In the genomic region with DNA sequence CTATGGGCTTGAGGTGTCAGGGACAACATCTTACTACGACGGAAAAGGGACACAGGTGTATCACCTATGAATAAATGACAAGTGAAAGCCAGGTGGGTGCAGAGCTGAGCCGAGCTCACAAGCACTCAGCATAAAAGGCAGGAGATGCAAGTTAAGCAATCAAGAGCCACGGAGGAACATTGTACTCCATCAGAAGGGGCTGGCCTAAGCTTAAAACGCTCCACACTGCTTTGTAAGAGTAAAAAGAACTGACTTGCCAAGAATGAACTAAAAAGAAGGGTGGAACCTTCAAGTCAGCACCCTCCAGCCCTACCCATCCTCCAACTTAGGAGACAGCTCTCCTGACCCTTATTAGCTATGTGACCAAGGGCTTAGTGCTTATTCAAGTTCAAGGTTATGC, we compare ENCODE assay signal across 8 mouse cellular contexts. TPM values are rescaled to one million over a fixed set of nuclear protein-coding genes. Genes with fewer than 3 reads are reported as not detected.
DNase-seq lines count a peak whose midpoint lies in the region; ATAC-seq lines count a peak whose summit lies in the region.

No protein-coding gene starts in this region.

- H3K4me3 ChIP-seq in heart, embryonic 14.5 days (ENCODE audit: control insufficient read depth in 1 of 2, insufficient read depth in 1 of 2, low read depth in 1 of 2, low read length in 2 of 2): peak overlapping the region in 1 of 2 experiments; percentile 6; a peak in 1 of 4 replicates
- no peak overlapping the region for H3K4me3 ChIP-seq in embryonic facial prominence, embryonic 11.5 days (ENCODE audit: low read depth, low read length)
- H3K4me3 ChIP-seq in hindbrain, embryonic 16.5 days (ENCODE audit: low read length): no peak overlapping the region
- no peak overlapping the region for H3K4me3 ChIP-seq in midbrain, embryonic 15.5 days

- peaks cover 67% of the 10 kb centered on the region for H3K36me3 ChIP-seq in heart, embryonic 14.5 days (ENCODE audit: control insufficient read depth, insufficient read depth, low read length)
- H3K36me3 ChIP-seq in embryonic facial prominence, embryonic 11.5 days (replicated peaks; ENCODE audit: control insufficient read depth, insufficient read depth, low read depth, low read length): no peaks in the 10 kb centered on the region
- no peaks in the 10 kb centered on the region for H3K36me3 ChIP-seq in hindbrain, embryonic 16.5 days (ENCODE audit: control insufficient read depth, insufficient read depth, low read length)
- no peaks in the 10 kb centered on the region for H3K36me3 ChIP-seq in midbrain, embryonic 15.5 days (replicated peaks)

- no peaks in the 10 kb centered on the region for H3K9me3 ChIP-seq in heart, embryonic 14.5 days (ENCODE audit: control insufficient read depth, low read length)
- no peaks in the 10 kb centered on the region for H3K9me3 ChIP-seq in embryonic facial prominence, embryonic 11.5 days (replicated peaks; ENCODE audit: control insufficient read depth, low read length)
- no peaks in the 10 kb centered on the region for H3K9me3 ChIP-seq in hindbrain, embryonic 16.5 days (ENCODE audit: control insufficient read depth, low read length)
- H3K9me3 ChIP-seq in midbrain, embryonic 15.5 days: no peaks in the 10 kb centered on the region

- 0 out of 2 replicates have a peak, but pooled peaks have one; percentile 12 for ATAC-seq in heart, embryonic 14.5 days (ENCODE audit: insufficient number of reproducible peaks, insufficient read depth, low FRiP score, low read depth)
- ATAC-seq in embryonic facial prominence, embryonic 11.5 days (replicated peaks; ENCODE audit: insufficient number of reproducible peaks, low FRiP score, low TSS enrichment, low read depth): no peak
- no peak for ATAC-seq in hindbrain, embryonic 16.5 days
- no peak; the same call in 1 of the 2 replicates for ATAC-seq in midbrain, embryonic 15.5 days (replicated peaks)

- peak overlapping the region; percentile 59 for H3K9ac ChIP-seq in heart, embryonic 14.5 days (ENCODE audit: low read length)
- H3K9ac ChIP-seq in embryonic facial prominence, embryonic 11.5 days (replicated peaks; ENCODE audit: low read length): no peak overlapping the region
- H3K9ac ChIP-seq in hindbrain, embryonic 16.5 days (ENCODE audit: low read depth, low read length): no peak overlapping the region
- no peak overlapping the region for H3K9ac ChIP-seq in midbrain, embryonic 15.5 days

- 40% methylated on average over 5 of the region's 5 CpGs for WGBS in heart, embryonic 14.5 days
- 76% methylated on average over 5 of the region's 5 CpGs for WGBS in embryonic facial prominence, embryonic 11.5 days
- WGBS in hindbrain, embryonic 16.5 days: 51% methylated on average over 5 of the region's 5 CpGs
- whole genome bisulfite sequencing in midbrain, embryonic 15.5 days: 59% methylated on average over 5 of the region's 5 CpGs

- H3K27me3 ChIP-seq in heart, embryonic 14.5 days (ENCODE audit: control insufficient read depth, insufficient read depth, low read length): no peaks in the 10 kb centered on the region
- H3K27me3 ChIP-seq in embryonic facial prominence, embryonic 11.5 days (ENCODE audit: control insufficient read depth, insufficient read depth, low read length): no peaks in the 10 kb centered on the region
- no peaks in the 10 kb centered on the region for H3K27me3 ChIP-seq in hindbrain, embryonic 16.5 days (replicated peaks; ENCODE audit: control insufficient read depth, insufficient read depth, low read length)
- H3K27me3 ChIP-seq in midbrain, embryonic 15.5 days (replicated peaks): no peaks in the 10 kb centered on the region

- H3K4me2 ChIP-seq in heart, embryonic 14.5 days (ENCODE audit: low read length): peak overlapping the region; percentile 52
- H3K4me2 ChIP-seq in embryonic facial prominence, embryonic 11.5 days (ENCODE audit: low read depth, low read length): no peak overlapping the region
- H3K4me2 ChIP-seq in hindbrain, embryonic 16.5 days (ENCODE audit: low read length): no peak overlapping the region; the same call in 1 of the 2 replicates
- 0 out of 2 replicates have a peak overlapping the region, but pooled peaks have one; percentile 17 for H3K4me2 ChIP-seq in midbrain, embryonic 15.5 days

- DNase-seq in heart, postnatal 4 days: no peak
- DNase-seq in embryonic facial prominence, embryonic 11.5 days (ENCODE audit: low spot score): no peak
- no peak for DNase-seq in left cerebral cortex, adult 8-10 months (ENCODE audit: low spot score in 2 of 2)
- no peak for DNase-seq in urinary bladder, adult 2 months (ENCODE audit: low spot score)
- DNase-seq in spleen, postnatal 4 days (ENCODE audit: low spot score in 2 of 2): no peak

- H3K4me1 ChIP-seq in heart, embryonic 14.5 days (ENCODE audit: control insufficient read depth in 2 of 2, insufficient read depth in 2 of 2, low read length in 2 of 2): peaks cover 62 to 99% of the 10 kb centered on the region in 2 experiments
- H3K4me1 ChIP-seq in embryonic facial prominence, embryonic 11.5 days (ENCODE audit: control insufficient read depth, insufficient read depth, low read length): peaks cover 7% of the 10 kb centered on the region
- peaks cover 22% of the 10 kb centered on the region for H3K4me1 ChIP-seq in hindbrain, embryonic 16.5 days (ENCODE audit: control insufficient read depth, insufficient read depth, low read depth, low read length)
- peaks cover 29% of the 10 kb centered on the region for H3K4me1 ChIP-seq in midbrain, embryonic 15.5 days

- peak overlapping the region; percentile 98 to 99 for H3K27ac ChIP-seq in heart, embryonic 14.5 days (replicated peaks in 1 of 2; ENCODE audit: control insufficient read depth in 1 of 2, insufficient read depth in 1 of 2, low read depth in 2 of 2, low read length in 2 of 2)
- H3K27ac ChIP-seq in embryonic facial prominence, embryonic 11.5 days (replicated peaks; ENCODE audit: low read depth, low read length): peak overlapping the region; percentile 83; the same call in 1 of the 2 replicates
- peak overlapping the region; percentile 80 for H3K27ac ChIP-seq in hindbrain, embryonic 16.5 days (ENCODE audit: low read depth, low read length)
- peak overlapping the region; percentile 79 for H3K27ac ChIP-seq in midbrain, embryonic 15.5 days

RNA-seq across cellular contexts. Expression of gene Anxa6, which starts 10.7 kb away (rescaled TPM):
- polyA plus RNA-seq in heart, embryonic 14.5 days (2014; fragmentation: Nextera tagmentation; extraction: Ambion mirVana): 369 and 384 TPM in 2 replicates
- 100 to 1,000 TPM; 355 to 365 TPM for total RNA-seq in heart, postnatal 4 days (2021)
- 112 and 116 TPM in 2 replicates for polyA plus RNA-seq in embryonic facial prominence, embryonic 11.5 days (2014; fragmentation: Nextera tagmentation; extraction: Ambion mirVana)
- 72.4 and 84.0 TPM in 2 replicates for polyA plus RNA-seq in hindbrain, embryonic 16.5 days (2015; fragmentation: Nextera tagmentation; extraction: Ambion mirVana)
- polyA plus RNA-seq in midbrain, embryonic 15.5 days (2015; fragmentation: Nextera tagmentation; extraction: Ambion mirVana): 42.2 and 48.0 TPM in 2 replicates
- total RNA-seq in left cerebral cortex, adult 8-10 months (2022): 10 to 100 TPM; 81.9 to 92.8 (median 85.4) TPM
- polyA plus RNA-seq in urinary bladder, adult 2 months (2012; rRNA removed): 204 and 234 TPM in 2 replicates

RNA-seq across cellular contexts. Expression of gene Ccdc69, which starts 55.4 kb away (rescaled TPM):
- 25.6 and 26.7 TPM in 2 replicates for polyA plus RNA-seq in heart, embryonic 14.5 days (2014; fragmentation: Nextera tagmentation; extraction: Ambion mirVana)
- total RNA-seq in heart, postnatal 4 days (2021): 10 to 100 TPM in 1 of 2 experiments, 1 to 10 TPM in 1; 9.2 to 12.2 TPM
- polyA plus RNA-seq in embryonic facial prominence, embryonic 11.5 days (2014; fragmentation: Nextera tagmentation; extraction: Ambion mirVana): 0.49 and 0.50 TPM in 2 replicates
- 0.50 and 1.00 TPM in 2 replicates for polyA plus RNA-seq in hindbrain, embryonic 16.5 days (2015; fragmentation: Nextera tagmentation; extraction: Ambion mirVana)
- 0.34 and 0.36 TPM in 2 replicates for polyA plus RNA-seq in midbrain, embryonic 15.5 days (2015; fragmentation: Nextera tagmentation; extraction: Ambion mirVana)
- under 1 TPM; 0.44 to 0.50 (median 0.47) TPM for total RNA-seq in left cerebral cortex, adult 8-10 months (2022)
- 29.0 and 33.3 TPM in 2 replicates for polyA plus RNA-seq in urinary bladder, adult 2 months (2012; rRNA removed)

RNA-seq across cellular contexts. Expression of gene Tnip1, which starts 59.8 kb away (rescaled TPM):
- polyA plus RNA-seq in heart, embryonic 14.5 days (2014; fragmentation: Nextera tagmentation; extraction: Ambion mirVana): 19.3 and 20.5 TPM in 2 replicates
- total RNA-seq in heart, postnatal 4 days (2021): 10 to 100 TPM; 29.5 to 33.7 TPM
- polyA plus RNA-seq in embryonic facial prominence, embryonic 11.5 days (2014; fragmentation: Nextera tagmentation; extraction: Ambion mirVana): 9.1 and 11.6 TPM in 2 replicates
- polyA plus RNA-seq in hindbrain, embryonic 16.5 days (2015; fragmentation: Nextera tagmentation; extraction: Ambion mirVana): 19.6 and 20.4 TPM in 2 replicates
- polyA plus RNA-seq in midbrain, embryonic 15.5 days (2015; fragmentation: Nextera tagmentation; extraction: Ambion mirVana): 15.4 and 16.4 TPM in 2 replicates
- 10 to 100 TPM; 33.0 to 36.3 (median 34.9) TPM for total RNA-seq in left cerebral cortex, adult 8-10 months (2022)
- polyA plus RNA-seq in urinary bladder, adult 2 months (2012; rRNA removed): 19.5 and 25.0 TPM in 2 replicates

Comparison
In these comparisons a context has a peak if more than half of its experiments do, and no peak if none do; other contexts are left out.
1. H3K4me2 ChIP-seq: peak in heart, embryonic 14.5 days (single experiment) and midbrain, embryonic 15.5 days (single experiment); none in embryonic facial prominence, embryonic 11.5 days (single experiment) and hindbrain, embryonic 16.5 days (single experiment).
2. RNA of gene Ccdc69, which starts 55.4 kb away (polyA plus RNA-seq): 29.0 to 33.3 TPM in urinary bladder, adult 2 months and 25.6 to 26.7 TPM in heart, embryonic 14.5 days; 0.50 to 1.00 TPM in hindbrain, embryonic 16.5 days, 0.49 to 0.50 TPM in embryonic facial prominence, embryonic 11.5 days and 0.34 to 0.36 TPM in midbrain, embryonic 15.5 days; every median in the first group is over 10 times any median in the second.
3. Peak in every context shown above with its lines, with median percentiles within 50 percentile points of each other: H3K27ac ChIP-seq.